Mouse (Mus musculus): Measurements from ENCODE around the gene Camk1d.
A peak's percentile ranks its signal among the peaks of the same experiment; 100 is the strongest.

- TF ChIP-seq CTCF (IDR thresholded peaks at IDR 0.05; ENCODE audit: extremely low read depth, insufficient read length, insufficient replicate concordance, low read depth, low read length) (peak; percentile 73; the same call in 1 of the 2 replicates), POLR2A (IDR thresholded peaks at IDR 0.05; ENCODE audit: low read depth, low read length) (no peak)
Measured at GRCm38 (mm10) chr2:5431309-5431708, 283.0 kb downstream of the Camk1d start.

Data from small intestine, adult 2 months (tissue).